Mouse (Mus musculus): ENCODE data around the gene Polrmt.
"Not testable (repeated sequence)": the region's sequence is repeated elsewhere in the genome, so short reads cannot be mapped to it uniquely, and the experiment has no call there.

Gene Polrmt

GRCm38 (mm10) chr10:79709307-79709706 is 37.1 kb downstream of the Polrmt start:
- DNase-seq (ENCODE audit: low read depth, low spot score): no peak

DNA sequence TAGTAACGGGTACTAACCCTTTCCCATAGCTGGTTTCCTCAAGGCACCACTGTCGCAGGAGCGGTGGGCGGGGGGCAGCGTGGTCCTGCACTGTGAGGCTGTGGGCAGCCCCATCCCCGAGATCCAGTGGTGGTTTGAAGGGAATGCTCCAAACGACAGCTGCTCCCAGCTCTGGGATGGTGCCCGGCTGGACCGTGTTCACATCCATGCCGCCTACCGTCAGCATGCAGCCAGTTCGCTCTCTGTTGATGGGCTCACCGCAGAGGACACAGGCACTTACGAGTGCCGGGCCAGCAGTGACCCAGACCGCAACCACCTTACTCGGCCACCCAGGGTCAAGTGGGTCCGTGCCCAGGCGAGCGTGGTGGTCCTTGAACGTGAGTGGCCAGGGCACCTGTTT is 37.7 kb downstream of the Polrmt start:
- DNase-seq (ENCODE audit: low read depth, low spot score): no peak

DNA sequence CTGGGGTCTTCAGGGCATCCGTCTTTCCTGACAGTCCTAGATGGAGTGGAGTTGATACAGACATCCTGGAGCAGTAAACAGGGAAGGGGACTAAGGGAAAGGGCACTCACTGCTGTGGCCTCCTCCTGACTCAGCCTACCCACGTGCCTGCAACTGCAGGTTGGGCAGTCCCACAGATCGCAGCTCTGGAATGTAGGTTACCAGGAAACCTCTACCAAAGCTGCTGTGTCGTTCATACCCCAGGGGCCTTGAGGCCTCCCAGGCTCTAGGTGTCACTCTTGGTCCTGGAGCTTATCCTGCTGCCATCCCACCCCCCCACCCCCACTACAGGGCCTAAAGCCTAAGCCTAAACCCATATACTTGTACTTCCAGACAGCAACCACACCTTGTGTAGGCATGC is 38.6 kb downstream of the Polrmt start:
- DNase-seq (ENCODE audit: low read depth, low spot score): no peak

GRCm38 (mm10) chr10:79707162-79707561 is 39.2 kb downstream of the Polrmt start:
- no peak for DNase-seq (ENCODE audit: low read depth, low spot score)

DNA sequence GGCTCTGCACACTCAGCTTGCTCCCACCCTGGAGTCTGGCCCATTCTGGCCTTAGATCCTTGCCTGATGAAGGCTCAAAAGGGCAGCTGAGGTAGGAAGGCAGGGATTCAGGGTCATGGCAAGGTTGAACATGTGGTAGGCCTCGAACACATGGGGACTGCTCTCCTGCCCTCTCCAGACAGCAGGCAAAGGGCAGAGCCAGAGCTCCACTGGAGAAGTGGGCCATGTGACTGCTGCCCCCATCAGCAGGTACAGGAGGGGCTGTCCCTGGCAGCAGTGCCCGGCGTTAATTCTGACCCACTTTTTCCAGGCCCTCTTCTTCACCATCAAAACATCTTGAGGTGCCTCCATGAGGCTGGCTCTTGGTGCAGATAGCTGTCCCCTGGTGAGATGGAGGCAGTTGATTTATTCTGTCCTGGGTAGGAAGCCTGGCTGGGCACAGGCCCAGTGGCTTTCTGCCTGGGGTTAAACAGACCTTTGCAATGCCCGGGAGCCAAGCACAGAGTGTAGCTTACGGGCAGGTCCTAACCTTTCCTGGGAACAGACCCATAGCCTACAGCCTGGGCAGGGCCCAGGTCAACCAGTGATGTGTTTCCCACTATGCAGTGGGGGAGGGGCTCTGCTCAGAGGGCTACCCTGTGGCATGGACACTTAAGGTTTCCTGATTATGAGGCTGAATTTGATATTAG is 39.8 kb downstream of the Polrmt start:
- DNase-seq (ENCODE audit: low read depth, low spot score): no peak

GRCm38 (mm10) chr10:79705951-79706350 is 40.4 kb downstream of the Polrmt start:
- DNase-seq (ENCODE audit: low read depth, low spot score): no peak

DNA sequence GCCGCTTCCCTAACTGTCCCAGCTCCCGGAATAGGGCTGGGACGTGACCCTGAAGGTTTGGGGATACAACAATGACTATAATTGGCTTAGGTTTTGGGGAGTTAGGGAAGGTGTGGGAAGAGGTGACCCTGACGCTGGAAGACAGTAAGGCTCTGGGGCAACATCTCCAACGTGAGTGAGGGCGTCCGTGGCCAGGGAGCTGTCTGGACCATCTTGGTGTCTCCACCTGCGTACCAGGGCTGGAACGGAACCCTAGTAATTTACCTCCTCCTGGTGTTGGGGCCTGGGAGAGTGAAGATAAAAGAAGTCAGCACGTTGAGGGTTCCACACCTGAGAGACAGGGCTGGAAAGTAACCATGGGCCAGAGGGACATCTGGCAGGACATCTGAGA is 41.4 kb downstream of the Polrmt start:
- no peak for DNase-seq (ENCODE audit: low read depth, low spot score)

GRCm38 (mm10) chr10:79704065-79704969 is 42.1 kb downstream of the Polrmt start, which contains the start of gene Bsg:
Bsg (plus strand) TSS chr10:79704491.
- DNase-seq (ENCODE audit: low read depth, low spot score): peak; percentile 100

DNA sequence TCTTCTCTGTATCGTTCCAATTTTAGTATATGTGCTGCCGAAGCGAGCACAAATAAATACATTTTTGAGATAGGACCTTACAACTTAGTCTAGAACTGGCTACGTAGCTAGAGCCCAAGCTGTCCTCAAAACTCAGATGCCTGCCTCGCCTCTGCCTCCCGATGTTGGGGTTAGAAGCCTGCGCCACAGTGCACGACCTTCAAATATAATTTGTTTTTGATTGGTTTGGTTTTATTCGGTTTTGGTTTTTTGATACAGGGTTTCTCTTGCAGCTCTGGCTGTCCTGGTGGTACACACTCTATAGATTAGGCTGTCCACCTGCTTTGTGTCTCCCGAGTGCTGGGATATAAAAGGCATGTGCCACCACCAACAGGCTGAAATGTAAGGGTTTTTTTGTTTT is 42.8 kb downstream of the Polrmt start:
- no peak for DNase-seq (ENCODE audit: low read depth, low spot score)

- not testable (repeated sequence) for DNase-seq (ENCODE audit: low read depth, low spot score)
These were observed 43.4 kb downstream of the Polrmt start for GRCm38 (mm10) chr10:79702970-79703369.

DNA sequence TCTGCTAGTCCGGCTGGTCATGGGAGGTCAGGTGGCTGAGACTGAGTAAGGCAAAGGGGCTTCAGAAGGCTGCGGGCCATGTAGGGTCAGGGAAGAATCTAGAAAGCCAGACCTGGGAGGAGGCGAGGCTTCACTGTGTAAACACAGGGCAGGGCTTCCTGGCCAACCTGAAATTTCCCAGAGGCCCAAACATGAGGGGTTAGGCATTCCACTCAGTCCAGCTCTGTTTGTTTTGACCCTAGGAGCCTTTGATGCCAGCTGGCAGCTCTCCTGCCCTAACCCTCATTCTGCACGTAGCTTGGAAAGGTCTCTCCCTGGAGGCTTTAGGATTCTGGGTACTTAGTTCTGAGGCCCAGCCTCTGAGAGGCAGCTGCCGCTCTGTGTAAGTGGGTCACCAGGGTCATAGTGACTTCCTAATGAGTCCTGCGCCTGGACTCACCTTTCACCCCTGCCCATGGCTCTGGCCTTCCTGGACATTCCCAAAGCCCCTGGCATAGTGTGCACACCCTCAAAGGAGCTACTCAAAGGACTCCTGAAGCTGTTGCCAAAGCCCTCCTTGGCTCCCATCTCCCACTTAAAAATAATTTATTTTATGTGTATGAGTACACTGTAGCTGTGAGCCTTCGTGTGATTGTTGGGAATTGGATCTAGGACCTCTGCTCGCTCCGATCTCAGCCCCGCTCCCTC is 44.8 kb downstream of the Polrmt start:
- DNase-seq (ENCODE audit: low read depth, low spot score): no peak

DNA sequence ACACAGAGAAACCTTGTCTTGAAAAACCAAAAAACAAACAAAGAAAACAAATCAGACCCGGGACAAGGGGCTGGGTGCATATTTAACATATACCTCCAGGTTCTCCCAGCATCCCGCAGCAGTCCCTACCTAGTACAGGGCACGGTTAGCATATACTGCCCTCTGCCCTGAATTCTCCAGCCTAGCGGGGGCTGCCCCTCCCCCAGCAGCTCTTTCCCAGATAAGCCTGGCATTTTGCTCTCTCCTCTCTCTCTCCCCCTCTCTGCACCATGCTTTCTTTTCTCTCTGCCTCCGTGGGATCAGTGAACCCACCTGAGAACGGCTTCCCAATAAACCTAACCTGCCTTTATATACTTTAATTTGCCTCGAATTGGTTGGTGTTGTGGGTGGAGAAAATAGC is 45.7 kb downstream of the Polrmt start:
- no peak for DNase-seq (ENCODE audit: low read depth, low spot score)

GRCm38 (mm10) chr10:79698459-79698858 is 47.9 kb downstream of the Polrmt start:
- DNase-seq (ENCODE audit: low read depth, low spot score): no peak

DNA sequence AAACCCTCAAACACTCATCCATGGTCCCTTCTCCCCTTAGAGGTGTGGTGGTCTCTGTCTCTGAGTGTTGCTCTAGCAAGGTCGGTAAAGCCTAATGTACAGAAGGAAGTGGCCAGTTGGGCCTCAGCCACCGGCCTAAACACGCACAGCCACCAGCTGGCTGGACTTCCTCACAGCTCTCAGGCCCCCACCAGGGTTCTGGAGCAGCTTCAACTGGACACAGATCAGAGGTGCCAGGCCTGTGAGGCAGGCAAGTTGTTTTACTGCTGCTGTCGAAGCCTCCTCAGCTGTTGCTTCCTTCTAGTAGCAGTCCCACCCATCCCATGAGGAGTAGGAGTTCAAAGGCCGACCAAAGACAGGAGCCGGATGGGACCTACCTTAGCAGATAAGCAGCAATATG is 48.5 kb downstream of the Polrmt start:
- DNase-seq (ENCODE audit: low read depth, low spot score): no peak

DNA sequence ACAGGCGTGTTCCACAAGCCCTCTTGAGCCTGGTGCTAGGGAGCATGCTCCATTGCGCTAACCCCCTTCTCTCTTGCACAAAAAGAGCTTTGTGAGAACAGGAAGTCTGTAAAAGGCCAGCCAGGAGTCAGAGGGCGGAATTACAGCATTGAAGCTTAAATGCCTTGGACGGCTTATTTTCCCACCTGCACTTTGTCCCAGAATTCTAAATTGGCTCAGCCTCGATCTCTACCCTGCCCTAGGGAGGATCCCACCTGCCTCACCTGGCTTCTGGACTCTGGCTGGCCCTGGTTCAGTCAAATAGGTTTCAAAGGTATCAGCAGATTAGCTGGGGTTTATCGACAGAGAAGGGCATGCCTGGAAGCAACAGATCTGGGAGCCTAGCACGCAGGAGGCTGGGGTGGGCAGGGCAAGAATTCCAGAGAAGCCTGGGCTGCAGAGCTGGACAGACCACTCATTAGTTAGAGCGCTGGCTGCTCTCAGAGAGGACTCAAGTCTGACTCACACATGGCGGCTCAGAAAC is 50.2 kb downstream of the Polrmt start:
- DNase-seq (ENCODE audit: low read depth, low spot score): no peak

DNA sequence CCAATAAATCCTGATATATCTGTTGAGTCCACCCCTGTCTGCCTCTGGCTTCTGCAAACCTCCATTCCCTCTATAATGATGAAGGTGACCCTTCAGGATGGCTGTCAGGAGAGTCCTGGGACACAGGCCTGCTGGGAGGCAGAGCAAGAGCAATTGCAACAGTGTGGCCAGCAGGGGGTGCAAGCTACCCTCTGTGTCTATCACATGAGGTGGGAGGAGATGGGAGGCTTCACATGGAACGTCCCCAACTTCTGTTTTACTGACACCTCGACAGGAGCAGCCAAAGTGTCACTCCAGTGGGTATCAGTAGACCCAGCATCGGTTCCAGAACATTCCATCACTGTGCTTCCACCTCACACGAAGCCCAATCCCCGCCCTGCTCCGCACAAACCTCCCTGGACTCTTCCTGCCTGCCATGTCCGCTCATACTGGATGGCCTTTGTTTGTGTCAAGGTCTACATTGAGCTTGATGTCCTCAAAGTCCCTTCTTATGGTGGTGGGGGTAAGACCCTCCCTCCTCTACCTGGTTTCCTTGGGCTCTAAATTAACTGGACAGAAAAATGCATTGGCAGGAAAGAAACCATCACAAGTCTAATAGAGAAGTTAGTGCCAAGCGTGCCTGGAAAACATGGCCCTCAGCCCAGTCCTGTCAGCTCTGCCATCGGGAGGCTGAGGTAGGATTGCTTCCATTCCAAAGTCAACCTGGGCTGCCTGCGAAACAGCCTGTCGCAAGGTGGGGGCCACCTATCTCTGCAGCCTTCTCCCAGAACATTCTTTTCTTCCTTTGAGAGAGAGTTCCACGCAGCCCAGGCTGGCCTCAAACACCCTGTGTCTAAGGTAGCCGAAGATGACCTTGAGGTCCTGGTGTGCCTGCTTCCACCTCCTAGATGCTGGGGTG is 50.9 kb downstream of the Polrmt start:
- peak; percentile 86 for DNase-seq (ENCODE audit: low read depth, low spot score)

GRCm38 (mm10) chr10:79694379-79694655 is 52.1 kb downstream of the Polrmt start:
- DNase-seq (ENCODE audit: low read depth, low spot score): no peak

DNA sequence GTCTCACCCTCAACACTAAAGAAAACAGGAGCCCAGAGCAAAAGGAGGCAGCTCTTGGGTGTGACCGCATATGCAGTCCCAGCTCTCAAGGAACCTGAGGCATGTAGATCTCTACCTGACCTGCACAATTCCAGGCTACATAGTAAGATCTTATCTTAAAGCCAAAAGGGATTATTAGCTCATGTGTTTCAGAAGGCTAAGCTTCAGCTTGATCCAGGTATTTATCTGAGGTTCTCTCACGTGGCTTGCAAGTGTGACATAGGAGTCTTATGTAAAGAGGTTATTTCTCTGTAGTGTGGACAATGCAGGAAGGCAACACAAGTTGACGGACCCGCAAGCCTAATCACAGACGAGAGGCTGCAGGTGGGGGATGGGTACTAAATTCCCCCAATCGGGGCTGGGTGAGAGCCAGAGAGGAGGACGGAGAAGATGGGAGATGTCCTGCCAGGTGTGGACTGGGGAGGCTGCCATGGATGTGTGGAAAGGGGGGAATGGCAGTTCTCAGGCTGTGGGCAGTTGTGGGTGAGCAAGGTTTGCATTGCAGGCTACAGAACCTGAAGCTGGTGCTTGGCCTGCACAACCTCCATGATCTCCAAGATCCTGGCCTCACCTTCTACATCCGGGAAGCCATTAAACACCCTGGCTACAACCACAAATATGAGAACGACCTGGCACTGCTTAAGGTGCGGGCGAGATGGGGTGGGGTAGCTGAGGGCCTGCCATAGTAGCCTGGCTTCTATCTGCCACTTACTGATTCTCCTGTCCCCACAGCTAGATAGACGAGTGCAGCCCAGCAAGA is 52.6 kb downstream of the Polrmt start:
- DNase-seq (ENCODE audit: low read depth, low spot score): no peak

- DNase-seq (ENCODE audit: low read depth, low spot score): peak; percentile 37
These were observed 54.3 kb downstream of the Polrmt start for GRCm38 (mm10) chr10:79691986-79692548.

- DNase-seq (ENCODE audit: low read depth, low spot score): no peak
These were observed 57.2 kb downstream of the Polrmt start for GRCm38 (mm10) chr10:79689178-79689577.

Data from CD4-positive, CD25-positive, alpha-beta regulatory T cell, adult 2 months (primary cell).